Mouse (Mus musculus): ENCODE results near the gene Gpatch2. TPM values are rescaled to one million over a fixed set of nuclear protein-coding genes. Genes with fewer than 3 reads are reported as not detected.

The Gpatch2 gene
- polyA plus RNA-seq, 1 experiment from 2014 or later = 19.8 TPM

DNA sequence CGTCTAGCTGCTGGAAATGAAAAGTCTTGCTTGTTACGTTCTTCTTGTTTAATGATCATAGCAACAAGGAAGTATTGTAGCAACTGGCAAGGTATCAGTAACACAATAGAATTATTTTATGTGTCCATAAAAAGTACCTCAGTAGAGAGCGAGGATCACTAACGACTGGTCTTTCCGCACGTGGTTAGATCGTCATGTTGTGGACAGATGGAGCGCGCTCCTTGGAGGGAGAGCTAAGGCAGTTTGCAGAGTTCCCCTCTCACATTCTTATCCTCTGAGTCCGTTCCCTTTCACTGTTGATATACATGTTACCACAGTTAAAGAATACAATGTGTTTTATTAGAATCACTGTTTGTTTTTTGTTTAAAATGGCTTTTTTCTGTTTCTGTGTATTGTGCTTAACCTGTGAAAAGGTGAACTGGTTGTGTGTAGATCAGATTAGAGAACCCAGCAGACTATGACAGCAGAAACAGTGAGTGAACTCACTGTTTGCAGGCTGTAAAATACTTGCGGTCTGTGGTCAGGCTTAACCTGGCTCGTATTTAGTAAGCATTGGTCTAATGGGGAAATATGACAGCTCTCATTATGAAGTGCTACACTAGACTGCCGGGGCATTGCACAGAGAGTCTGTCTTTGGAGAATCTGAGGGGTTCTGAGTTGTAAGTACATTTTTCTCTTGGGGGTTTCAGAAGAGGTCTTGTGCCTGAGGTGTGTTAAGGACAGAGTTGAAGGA, 13.3 kb downstream of the Gpatch2 start:
- 88% methylated on average over 13 of the region's 13 CpGs for WGBS
- H3K27me3 ChIP-seq = no peaks in the 10 kb centered on the region
- no peak overlapping the region for H3K4me3 ChIP-seq
- ATAC-seq = no peak
- H3K9ac ChIP-seq = no peak overlapping the region
- no peaks in the 10 kb centered on the region for H3K9me3 ChIP-seq (replicated peaks)
- H3K4me2 ChIP-seq = no peak overlapping the region
- H3K27ac ChIP-seq = no peak overlapping the region
- H3K4me1 ChIP-seq = no peaks in the 10 kb centered on the region
- H3K36me3 ChIP-seq (ENCODE audit: poor library complexity, severe bottlenecking) = peaks cover 24% of the 10 kb centered on the region

DNA sequence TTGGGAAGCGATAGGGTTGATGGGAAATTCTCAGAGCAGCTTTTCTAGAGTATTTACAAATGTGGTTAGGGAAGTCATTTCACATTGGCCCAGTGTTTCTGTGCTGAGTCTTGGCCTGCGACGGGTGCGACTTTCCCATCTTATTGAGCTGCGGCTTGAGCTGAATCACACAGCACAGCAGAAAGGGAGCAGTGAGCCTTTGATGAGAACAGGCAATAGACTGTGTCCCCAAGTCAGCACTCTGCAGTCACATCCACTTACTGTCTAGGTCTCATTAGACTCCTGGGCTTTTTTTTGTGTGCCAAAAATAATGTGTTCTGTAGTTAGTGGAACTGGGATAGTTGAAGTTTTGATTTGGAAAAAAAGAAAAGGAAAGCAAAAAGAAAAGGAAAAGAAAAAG, 14.9 kb downstream of the Gpatch2 start:
- Histone ChIP-seq H3K36me3 (ENCODE audit: poor library complexity, severe bottlenecking) (peaks cover 25% of the 10 kb centered on the region), H3K9ac (no peak overlapping the region), H3K4me1 (no peaks in the 10 kb centered on the region), H3K4me2 (no peak overlapping the region), H3K27ac (no peak overlapping the region), H3K27me3 (no peaks in the 10 kb centered on the region), H3K9me3 (replicated peaks) (no peaks in the 10 kb centered on the region), H3K4me3 (no peak overlapping the region)
- ATAC-seq = no peak
- 93% methylated on average over 5 of the region's 5 CpGs for WGBS

DNA sequence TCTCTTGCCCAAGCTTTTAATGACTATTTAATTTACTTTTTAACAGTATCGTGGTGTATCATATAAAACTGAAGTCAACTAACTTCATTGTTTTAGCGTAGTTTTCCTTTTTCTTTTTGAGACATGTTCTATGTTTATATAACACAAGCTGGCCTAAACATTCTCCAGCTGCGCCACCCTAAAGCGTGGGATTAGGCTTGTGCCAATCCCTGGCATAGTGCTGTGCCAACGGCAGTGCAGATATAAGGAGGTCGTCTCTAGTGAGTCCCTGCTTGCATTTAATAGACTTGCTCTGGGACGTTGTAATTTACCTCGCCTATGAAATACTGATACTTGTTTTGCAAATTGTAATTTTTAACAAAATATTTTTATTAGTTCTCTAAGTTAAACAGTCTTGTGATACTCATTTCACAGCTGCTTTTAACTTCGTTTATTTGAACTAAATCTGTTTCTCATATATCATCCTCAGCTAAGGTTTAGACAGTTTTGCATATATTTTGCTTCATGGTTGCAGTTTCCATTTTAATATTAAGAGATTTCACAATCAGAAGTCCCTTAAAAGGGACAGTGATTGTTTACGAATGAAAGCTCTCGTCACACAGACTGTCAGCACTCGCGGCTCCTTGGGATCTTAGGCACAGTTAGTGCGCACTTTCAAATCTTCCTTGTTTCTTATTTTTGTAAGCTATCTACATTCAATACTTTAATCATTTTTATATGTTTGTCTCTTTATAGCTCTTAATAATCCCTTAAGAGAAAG, 17.1 kb downstream of the Gpatch2 start:
- ATAC-seq = no peak

DNA sequence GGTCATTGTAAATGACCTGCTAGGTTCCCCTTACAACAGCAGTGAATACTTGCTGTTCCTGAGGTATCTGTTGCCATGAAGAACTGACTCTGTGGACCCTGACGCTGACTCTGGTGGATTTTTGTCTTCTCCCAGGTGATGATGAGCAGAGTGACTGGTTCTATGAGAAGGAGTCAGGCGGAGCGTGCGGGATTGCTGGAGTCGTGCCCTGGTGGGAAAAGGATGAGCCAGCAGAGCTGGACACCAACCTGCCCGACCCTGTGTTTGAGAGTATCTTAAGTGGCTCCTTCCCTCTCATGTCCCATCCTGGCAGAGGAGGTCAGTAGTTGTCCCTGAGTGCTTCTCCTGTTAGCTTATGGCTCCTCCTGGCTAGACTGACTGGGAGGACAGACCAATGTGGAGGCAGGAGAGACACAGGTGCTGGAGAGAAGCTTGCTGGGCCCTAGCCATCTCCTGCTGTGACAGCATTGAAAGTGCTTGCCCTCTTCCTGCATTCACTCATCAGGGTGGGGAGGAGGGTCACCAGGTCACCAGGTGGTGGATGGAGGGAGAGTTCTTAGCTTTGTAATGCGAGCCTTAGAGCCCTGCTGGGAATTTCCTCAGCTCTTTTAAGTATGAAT, 17.8 kb downstream of the Gpatch2 start:
- no peak overlapping the region for H3K27ac ChIP-seq
- 68% methylated on average over 7 of the region's 7 CpGs for WGBS
- no peak for ATAC-seq
- no peaks in the 10 kb centered on the region for H3K27me3 ChIP-seq
- no peak overlapping the region for H3K9ac ChIP-seq
- H3K4me3 ChIP-seq = no peak overlapping the region
- peaks cover 21% of the 10 kb centered on the region for H3K36me3 ChIP-seq (ENCODE audit: poor library complexity, severe bottlenecking)
- H3K4me1 ChIP-seq = no peaks in the 10 kb centered on the region
- H3K9me3 ChIP-seq (replicated peaks) = no peaks in the 10 kb centered on the region
- no peak overlapping the region for H3K4me2 ChIP-seq

More for the DNA sequence above, 17.1 kb downstream of the Gpatch2 start:
- WGBS = 88% methylated on average over 14 of the region's 14 CpGs
- Histone ChIP-seq H3K4me3 (no peak overlapping the region), H3K27ac (no peak overlapping the region), H3K4me2 (no peak overlapping the region), H3K4me1 (no peaks in the 10 kb centered on the region), H3K36me3 (ENCODE audit: poor library complexity, severe bottlenecking) (peaks cover 21% of the 10 kb centered on the region), H3K9ac (no peak overlapping the region), H3K27me3 (no peaks in the 10 kb centered on the region), H3K9me3 (replicated peaks) (no peaks in the 10 kb centered on the region)

DNA sequence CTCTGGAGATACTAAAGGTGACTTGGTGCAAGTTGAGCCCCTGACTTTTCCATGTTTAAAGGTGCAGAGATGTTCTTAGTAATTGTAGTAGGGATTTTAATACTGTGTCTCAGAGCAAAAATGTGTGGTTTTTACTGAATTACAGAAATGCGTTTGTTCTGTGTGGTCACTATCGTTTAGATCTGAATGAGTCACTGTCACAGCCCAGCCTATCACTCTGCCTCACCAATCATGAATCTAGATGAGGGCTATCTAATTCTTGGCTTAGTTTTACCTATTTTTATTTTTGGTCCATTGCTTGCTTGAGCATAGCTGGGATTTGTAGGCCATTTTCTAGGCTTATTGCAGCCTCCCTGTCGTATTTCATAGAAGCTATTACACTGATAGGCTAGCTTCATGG, 19.9 kb downstream of the Gpatch2 start:
- Histone ChIP-seq H3K27ac (no peak overlapping the region), H3K4me1 (no peaks in the 10 kb centered on the region), H3K9me3 (replicated peaks) (no peaks in the 10 kb centered on the region), H3K4me2 (no peak overlapping the region), H3K27me3 (no peaks in the 10 kb centered on the region), H3K36me3 (ENCODE audit: poor library complexity, severe bottlenecking) (peaks cover 17% of the 10 kb centered on the region), H3K4me3 (no peak overlapping the region), H3K9ac (no peak overlapping the region)
- ATAC-seq = no peak
- WGBS = 92% methylated on average over 3 of the region's 3 CpGs

DNA sequence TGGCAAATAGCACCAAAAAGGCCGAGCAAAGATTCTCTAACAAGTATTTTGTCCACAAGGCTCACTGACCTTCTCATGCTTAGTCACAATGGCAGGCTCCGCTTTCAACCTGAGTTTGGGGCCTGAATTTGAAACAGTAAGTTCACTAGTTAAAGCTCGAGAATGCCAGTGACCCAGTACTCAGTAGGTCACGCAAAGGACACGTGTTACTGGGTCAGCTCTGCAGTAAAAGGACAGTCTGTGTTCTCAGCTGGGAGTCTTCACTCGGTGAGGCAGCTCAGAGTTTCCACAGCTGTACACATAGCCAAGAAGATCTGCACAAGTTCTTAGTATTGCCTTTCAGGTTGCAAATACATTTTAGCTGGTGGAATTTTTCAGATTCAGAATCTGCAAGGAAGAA, 21.0 kb downstream of the Gpatch2 start:
- 91% methylated on average over 6 of the region's 6 CpGs for WGBS
- no peaks in the 10 kb centered on the region for H3K4me1 ChIP-seq
- H3K4me2 ChIP-seq = no peak overlapping the region
- no peaks in the 10 kb centered on the region for H3K9me3 ChIP-seq (replicated peaks)
- no peak overlapping the region for H3K9ac ChIP-seq
- H3K27me3 ChIP-seq = no peaks in the 10 kb centered on the region
- no peak for ATAC-seq
- H3K36me3 ChIP-seq (ENCODE audit: poor library complexity, severe bottlenecking) = peaks cover 17% of the 10 kb centered on the region
- H3K4me3 ChIP-seq = no peak overlapping the region
- no peak overlapping the region for H3K27ac ChIP-seq

DNA sequence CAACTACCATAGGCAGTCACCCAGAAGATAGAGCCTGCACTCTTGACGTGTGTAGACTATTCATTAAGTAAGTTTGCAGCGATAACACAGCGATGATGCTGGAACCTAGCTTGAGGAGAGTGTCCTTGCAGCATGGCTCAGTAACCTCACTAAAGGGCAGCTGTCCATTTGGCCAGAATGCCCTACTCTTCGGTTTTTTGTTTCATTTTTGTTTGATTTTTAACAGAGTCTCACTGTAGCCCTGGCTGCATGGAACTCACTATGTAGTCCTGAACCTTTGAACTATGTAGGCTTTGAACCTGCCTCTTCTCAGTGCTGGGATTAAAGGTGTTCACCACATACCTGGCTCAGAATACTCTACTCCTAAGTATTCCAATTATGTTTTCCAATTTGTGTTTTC, 22.8 kb downstream of the Gpatch2 start:
- no peak overlapping the region for H3K27ac ChIP-seq
- H3K27me3 ChIP-seq = no peaks in the 10 kb centered on the region
- no peak for ATAC-seq
- H3K36me3 ChIP-seq (ENCODE audit: poor library complexity, severe bottlenecking) = peaks cover 15% of the 10 kb centered on the region
- no peaks in the 10 kb centered on the region for H3K9me3 ChIP-seq (replicated peaks)
- no peak overlapping the region for H3K4me2 ChIP-seq
- no peak overlapping the region for H3K9ac ChIP-seq
- H3K4me1 ChIP-seq = no peaks in the 10 kb centered on the region
- H3K4me3 ChIP-seq = no peak overlapping the region
- 96% methylated on average over 4 of the region's 4 CpGs for WGBS

DNA sequence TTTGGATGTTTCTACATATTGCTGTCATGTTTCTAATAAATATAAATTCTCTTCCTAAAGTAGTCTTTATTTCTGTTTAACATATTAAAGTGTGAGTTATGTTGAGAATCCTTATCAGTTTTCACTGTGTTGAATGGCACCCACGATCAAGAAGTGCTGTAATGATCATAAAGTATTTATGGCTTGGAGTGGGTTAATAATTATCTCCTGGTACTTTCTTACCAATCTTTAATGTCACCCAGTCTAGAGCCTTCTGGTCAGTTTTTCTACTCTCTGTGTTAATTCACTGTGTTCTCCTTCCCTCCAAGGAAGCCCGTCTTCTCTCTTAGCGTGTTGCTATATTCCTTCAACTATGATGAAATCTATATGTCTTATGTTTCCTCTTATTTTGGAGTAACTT, 25.0 kb downstream of the Gpatch2 start:
- Histone ChIP-seq H3K9ac (no peak overlapping the region), H3K4me1 (no peaks in the 10 kb centered on the region), H3K36me3 (ENCODE audit: poor library complexity, severe bottlenecking) (0 out of 2 replicates have a peak, but pooled peaks cover 9% of the 10 kb centered on the region), H3K27me3 (no peaks in the 10 kb centered on the region), H3K27ac (no peak overlapping the region), H3K4me2 (no peak overlapping the region), H3K4me3 (no peak overlapping the region), H3K9me3 (replicated peaks) (no peaks in the 10 kb centered on the region)
- 96% methylated on average over 3 of the region's 3 CpGs for WGBS
- no peak for ATAC-seq

DNA sequence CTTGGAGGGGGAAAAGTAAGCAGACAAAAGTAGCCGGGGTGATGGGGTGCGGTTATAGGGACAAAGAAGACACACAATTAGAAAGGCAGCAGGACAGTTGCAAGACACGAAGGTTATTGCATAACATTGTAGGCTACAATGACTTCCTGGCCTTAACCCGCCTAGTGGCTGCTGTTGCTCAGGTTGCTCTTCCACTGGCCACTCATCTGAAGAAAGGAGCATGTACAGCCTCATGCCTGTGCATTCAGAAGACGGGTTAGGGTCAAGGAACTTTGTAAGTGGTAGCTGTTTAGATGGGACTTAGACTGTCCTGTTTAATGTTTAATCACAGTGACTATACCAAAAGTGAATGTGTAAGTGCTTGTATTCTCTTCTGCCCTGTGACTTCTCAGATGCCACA, 26.0 kb downstream of the Gpatch2 start:
- Histone ChIP-seq H3K9ac (no peak overlapping the region), H3K27me3 (no peaks in the 10 kb centered on the region), H3K36me3 (ENCODE audit: poor library complexity, severe bottlenecking) (0 out of 2 replicates have a peak, but pooled peaks cover 5% of the 10 kb centered on the region), H3K4me3 (no peak overlapping the region), H3K4me1 (no peaks in the 10 kb centered on the region), H3K4me2 (no peak overlapping the region), H3K9me3 (replicated peaks) (no peaks in the 10 kb centered on the region), H3K27ac (no peak overlapping the region)
- no peak for ATAC-seq
- WGBS = 92% methylated on average over 5 of the region's 5 CpGs

DNA sequence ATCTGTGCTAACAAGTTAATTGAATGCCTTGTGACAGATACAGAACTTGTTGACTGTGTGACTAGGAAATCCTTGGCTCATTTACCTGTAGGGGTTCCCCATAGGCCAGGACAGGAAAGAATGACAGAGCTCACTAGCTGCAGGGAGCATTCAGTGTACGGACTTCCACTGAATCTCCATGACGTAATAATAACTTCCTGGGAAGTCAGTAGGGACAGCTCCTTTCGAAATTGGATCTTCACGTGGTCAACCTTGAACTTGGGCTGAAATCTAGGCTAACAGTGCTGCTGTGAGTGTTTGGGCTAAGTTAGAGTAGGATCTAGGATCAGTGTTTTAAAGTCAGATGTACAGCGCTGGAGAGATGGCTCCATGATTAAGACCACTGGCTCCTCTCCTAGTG, 29.4 kb downstream of the Gpatch2 start:
- 90% methylated on average over 5 of the region's 5 CpGs for WGBS
- no peak for ATAC-seq
- Histone ChIP-seq H3K27me3 (no peaks in the 10 kb centered on the region), H3K36me3 (ENCODE audit: poor library complexity, severe bottlenecking) (no peaks in the 10 kb centered on the region), H3K9ac (no peak overlapping the region), H3K4me2 (no peak overlapping the region), H3K4me1 (no peaks in the 10 kb centered on the region), H3K4me3 (no peak overlapping the region), H3K9me3 (replicated peaks) (no peaks in the 10 kb centered on the region), H3K27ac (no peak overlapping the region)

DNA sequence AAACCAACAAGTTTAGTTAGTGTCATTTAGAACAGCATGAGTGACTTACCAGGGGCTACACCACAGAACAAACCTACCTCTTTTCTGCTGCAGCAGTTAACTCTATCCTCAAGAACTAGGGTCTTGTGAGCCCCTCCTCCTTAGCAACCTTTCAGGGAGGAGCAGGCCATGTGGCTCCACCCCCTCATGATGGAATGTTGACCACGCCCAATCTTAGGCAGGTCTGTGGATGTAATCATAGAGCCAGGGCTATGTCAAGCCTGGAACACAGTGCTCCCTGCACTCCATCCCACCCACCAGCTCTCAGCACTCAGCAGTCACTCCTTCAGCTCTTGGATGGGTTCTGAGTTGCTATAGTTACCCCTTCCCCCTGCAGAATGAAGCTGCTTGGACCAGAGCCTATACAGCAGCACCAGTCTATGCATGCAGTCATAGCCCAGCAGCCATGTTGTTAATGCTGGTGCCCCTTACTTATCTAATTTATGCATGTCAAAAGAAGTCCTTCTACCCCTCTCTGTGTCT, 35.5 kb downstream of the Gpatch2 start:
- WGBS = 89% methylated on average over 1 of the region's 1 CpGs
- Histone ChIP-seq H3K27me3 (no peaks in the 10 kb centered on the region), H3K9me3 (replicated peaks) (no peaks in the 10 kb centered on the region), H3K4me2 (no peak overlapping the region), H3K27ac (no peak overlapping the region), H3K36me3 (ENCODE audit: poor library complexity, severe bottlenecking) (no peaks in the 10 kb centered on the region), H3K4me1 (no peaks in the 10 kb centered on the region), H3K9ac (no peak overlapping the region), H3K4me3 (no peak overlapping the region)
- ATAC-seq = peak; percentile 38; the same call in 1 of the 2 replicates

DNA sequence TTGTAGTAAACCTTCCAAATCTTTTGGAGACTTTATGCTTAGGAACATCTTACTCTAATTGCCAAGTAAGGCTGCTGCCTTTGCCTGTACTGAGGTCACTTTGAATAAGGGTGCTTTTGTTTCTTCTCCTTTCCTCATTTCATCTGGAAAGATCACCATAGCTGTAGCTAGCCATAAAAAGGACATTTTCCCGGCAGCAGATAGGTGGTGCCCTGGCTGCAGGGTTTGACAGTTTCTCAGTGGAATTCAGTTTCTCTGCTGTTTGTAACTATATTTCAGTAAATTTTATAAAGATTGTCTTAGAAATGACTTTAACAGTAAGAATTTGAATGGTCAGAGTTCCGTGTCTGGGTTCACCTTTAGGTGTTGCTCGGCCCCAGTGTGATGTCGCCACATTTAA, 43.4 kb downstream of the Gpatch2 start:
- Histone ChIP-seq H3K27ac (no peak overlapping the region), H3K36me3 (ENCODE audit: poor library complexity, severe bottlenecking) (no peaks in the 10 kb centered on the region), H3K9me3 (replicated peaks) (no peaks in the 10 kb centered on the region), H3K4me1 (no peaks in the 10 kb centered on the region), H3K4me2 (no peak overlapping the region), H3K27me3 (no peaks in the 10 kb centered on the region), H3K4me3 (no peak overlapping the region), H3K9ac (no peak overlapping the region)
- WGBS = 84% methylated on average over 4 of the region's 4 CpGs
- ATAC-seq = no peak
